Mouse (Mus musculus): ENCODE data around the gene Tsen54.

Gene Tsen54

GRCm38 (mm10) chr11:115859143-115859945, 44.8 kb downstream of the Tsen54 start:
- DNase-seq (ENCODE audit: low spot score in 2 of 2): peak; percentile 25 to 39

- DNase-seq (ENCODE audit: low spot score in 2 of 2): no peak
Measured at GRCm38 (mm10) chr11:115863895-115864294, 49.4 kb downstream of the Tsen54 start.

GRCm38 (mm10) chr11:115869393-115869792, 54.9 kb downstream of the Tsen54 start:
- no peak for DNase-seq (ENCODE audit: low spot score in 2 of 2)

GRCm38 (mm10) chr11:115872437-115872836, 57.9 kb downstream of the Tsen54 start:
- no peak for DNase-seq (ENCODE audit: low spot score in 2 of 2)
